Mouse (Mus musculus) left cerebral cortex, postnatal 36 days (tissue): ENCODE measurements at regions not wholly inside any gene's neighbourhood (a gene's known extent, or its start where the extent isn't known, plus 50 kb on each side); places are given as distances from the start of the nearest gene placed in this dataset.

Experiments used
- DNase-seq, 2 experiments: peaks; one replicate each; pipeline ENCODE4 v3.0.0; 2021 to 2022; ENCODE audit warnings: low spot score in 2 of 2, mixed read lengths in 1 of 2
- intact Hi-C: fragments of 180-260 bp; cut with DNase I; formaldehyde crosslinking; loops from one replicate; pipeline ENCODE4 v1.15.1; 2025

- intact Hi-C loops: no loop called here
- no peak for DNase-seq
These were observed 52.9 kb upstream of the Gm10944 start for GRCm38 (mm10) chr10:10628236-10628717.

DNA sequence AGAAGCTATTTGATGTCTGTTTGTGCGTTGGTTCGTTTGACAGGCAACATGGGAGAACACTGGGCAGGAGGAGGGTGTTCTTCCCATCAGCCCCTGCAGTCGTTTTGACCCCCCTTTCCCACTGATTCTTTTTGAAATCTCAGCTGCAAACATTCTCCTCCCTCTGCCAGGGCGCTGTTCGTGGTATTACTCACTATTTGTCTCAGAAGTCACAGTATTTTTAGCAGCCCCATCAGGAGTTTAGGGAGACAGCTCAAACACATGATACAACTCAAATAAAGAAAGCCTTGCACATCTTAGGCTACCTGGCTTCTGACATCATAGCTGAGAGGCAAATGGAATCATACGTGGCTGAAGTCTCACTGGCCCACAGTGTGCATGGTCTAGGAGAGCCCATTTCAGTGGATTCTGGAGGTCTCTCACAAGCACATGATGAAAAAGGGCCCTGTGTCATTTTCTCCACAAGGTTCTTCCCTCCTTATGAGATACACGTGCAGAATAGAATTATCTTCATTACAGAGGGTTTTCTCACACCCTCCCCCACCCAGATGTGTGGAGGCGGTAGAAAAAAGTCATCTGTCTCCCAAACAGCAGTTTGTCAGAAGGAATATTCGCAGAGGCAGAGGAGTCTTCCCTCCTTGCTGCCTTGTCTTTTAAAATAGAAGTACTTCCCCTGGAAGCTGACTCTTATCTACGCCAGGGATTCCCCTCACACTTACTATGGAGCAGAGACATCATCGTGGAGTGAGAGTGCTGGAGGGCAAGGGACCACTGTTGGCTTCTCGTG lies 57.1 kb upstream of the Rab32 start:
- intact Hi-C loops: loop anchor here (10.0 kb wide), 2 partner anchors 70 to 170 kb away; partner anchors contain the start of gene Gm10944
- DNase-seq: peak; percentile 22 to 37

- DNase-seq: peak in 1 of 2 experiments; percentile 17
- intact Hi-C loops: loop anchor here (10.0 kb wide), 2 partner anchors 74 to 174 kb away; partner anchors contain the start of gene Gm10944
These were observed 52.7 kb upstream of the Rab32 start for GRCm38 (mm10) chr10:10610561-10611345.

GRCm38 (mm10) chr10:10608626-10609168 lies 50.6 kb upstream of the Rab32 start:
- intact Hi-C loops: no loop called here
- no peak for DNase-seq
